Mouse (Mus musculus) urinary bladder, adult 2 months (tissue): ENCODE measurements around the gene Atp13a4. TPM values are rescaled to one million over a fixed set of nuclear protein-coding genes. Genes with fewer than 3 reads are reported as not detected.

Source experiments
- DNase-seq: peaks from one replicate; pipeline ENCODE4 v3.0.0; 2022; ENCODE audit warnings: low spot score
- polyA plus RNA-seq: library from polyadenylated mRNA; depleted of rRNA; stranded (reverse); fragments of >200 nt; gene quantifications from 2 replicates; pipeline ENCODE4 v1.2.3, GENCODE M21; 2012; rRNA removed

Atp13a4 gene
- polyA plus RNA-seq, 1 experiment, result 0.23 TPM

DNA sequence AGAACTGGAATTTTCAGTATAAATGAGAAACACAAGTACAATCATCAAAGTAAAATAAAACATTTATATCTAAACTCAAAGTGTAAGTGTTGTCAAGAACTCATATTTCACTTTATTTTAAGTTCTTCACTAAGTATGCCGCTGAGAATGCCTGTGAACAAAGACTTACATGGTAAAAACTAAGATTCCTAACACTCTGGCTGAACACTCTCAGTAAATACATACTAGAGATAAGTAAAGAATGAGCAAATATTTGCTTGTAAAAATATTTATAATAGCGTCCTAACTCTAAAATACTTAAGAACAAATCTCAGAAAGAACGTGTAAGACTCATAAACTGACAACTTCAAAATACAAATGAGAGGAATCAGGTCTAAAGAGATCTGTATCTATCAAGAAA, 80.9 kb downstream of the Atp13a4 start:
- DNase-seq, result no peak

DNA sequence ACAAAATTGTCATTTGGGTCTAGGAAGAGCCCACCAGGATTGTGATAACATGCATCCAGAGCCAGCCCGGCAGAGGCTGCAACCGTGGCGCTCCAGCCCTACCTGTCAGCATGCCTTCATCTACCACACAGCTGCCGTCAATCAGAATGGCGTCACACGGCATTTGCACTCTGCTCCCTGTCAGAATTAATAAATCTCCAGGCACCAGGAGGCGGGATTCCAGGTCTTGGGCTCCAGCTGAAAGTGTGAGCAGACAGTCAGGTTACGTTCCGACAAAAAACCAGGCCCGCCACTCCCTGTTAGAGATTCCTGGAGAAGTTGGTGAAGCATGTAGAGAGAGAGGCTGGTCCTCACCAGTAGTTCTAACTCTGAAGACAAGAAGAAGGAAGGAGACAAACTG, 85.3 kb downstream of the Atp13a4 start:
- no peak for DNase-seq

DNA sequence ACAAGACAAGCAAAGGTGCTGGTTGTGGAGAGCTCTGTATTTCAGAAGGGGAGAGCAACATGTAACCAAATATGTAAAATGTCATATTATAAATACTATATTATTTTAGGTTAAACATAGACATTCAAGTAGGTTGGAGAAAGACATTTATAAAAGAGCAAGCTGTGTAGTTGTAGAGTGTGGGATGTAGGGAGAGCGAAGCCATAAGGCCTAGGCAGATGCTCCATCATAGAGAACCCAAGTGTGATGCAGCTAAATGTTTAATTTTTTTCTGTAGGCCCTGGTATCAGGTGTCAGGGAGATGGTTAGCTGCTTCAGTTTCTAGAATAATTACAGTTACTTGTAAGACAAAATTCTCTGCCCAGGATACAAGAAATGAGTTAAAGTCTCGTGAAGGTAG, 87.8 kb downstream of the Atp13a4 start:
- DNase-seq, result no peak

DNA sequence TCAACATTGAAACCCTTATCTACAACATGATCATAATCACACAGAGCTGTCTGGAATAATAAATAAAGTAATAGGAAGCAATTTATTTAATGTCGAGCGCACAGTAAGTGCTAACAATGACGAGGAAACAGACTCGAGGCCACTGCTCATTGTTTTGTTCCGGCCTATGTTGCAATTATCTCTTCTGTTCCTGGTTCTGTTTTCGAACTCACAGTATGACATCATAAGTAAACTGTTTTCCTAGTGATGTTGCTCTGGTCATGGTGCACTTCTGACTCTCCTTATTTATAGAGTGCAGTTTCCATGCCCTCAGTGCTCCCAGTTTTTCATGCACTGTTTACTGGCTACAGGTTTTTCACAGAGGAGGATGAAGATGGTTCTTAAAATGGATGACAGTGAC, 91.4 kb downstream of the Atp13a4 start:
- DNase-seq, result no peak

DNA sequence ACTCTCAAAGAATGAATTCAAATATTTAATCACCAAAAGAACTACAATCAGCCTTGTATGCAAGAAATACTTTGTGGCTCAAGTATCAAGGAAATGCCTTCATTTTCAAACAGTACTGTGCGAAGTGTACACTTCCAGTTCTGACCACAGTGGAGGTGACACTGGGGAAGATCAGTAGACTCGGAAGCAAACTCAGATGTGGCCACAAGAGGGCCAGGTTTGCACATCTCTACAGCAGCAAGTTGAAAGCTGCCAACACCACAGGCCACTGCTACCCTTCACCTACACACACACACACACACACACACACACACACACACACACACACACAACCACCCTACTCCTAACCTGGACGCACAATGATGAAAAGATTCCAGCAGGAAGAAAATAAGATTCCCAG, 93.0 kb downstream of the Atp13a4 start:
- no peak for DNase-seq

DNA sequence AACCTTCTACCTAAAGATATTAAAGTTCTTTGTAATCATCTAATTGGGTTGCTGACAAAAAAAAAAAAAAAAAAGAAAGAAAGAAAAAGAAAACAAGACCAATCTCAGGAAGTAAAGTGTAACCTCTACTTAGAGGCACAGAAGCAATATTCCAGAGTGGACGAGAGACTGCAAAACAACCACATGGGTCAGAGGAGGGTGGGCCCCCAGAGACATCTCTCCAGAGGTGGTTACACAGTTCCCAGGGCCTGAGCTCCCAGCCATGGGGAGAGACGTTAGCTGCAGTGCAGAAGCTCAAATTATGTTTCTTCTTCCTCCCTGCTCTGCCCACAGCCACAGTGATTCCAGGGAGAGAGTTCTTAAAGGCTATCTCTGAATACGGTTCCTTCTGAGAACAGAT, 102.5 kb downstream of the Atp13a4 start:
- no peak for DNase-seq

DNA sequence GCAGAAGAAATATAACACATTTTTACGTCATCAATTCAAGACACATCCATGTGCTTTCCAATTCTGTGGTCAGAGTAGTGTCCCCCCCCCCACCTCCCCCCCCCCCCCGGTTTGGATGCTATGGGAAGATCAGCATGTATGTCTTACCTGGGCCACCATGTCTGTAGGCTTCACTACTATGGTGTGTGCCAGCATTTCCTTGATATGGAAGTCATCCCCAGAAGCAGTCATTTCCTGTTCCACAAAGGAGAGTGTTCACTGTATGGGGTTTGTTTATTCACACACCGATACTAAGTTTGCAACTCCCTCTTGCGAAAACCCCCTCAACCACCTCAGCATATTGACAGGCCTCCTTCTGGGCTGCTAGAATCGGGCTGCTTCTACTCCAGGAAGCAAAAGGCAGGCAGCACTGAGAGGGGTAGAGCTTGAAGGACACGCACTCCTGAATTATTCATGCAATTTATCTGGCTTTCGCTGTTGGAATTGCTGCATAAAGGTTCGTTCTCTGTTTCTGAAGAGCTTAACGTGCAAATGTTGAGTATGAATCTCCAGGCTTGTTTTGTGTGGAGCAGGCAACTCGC, 103.2 kb downstream of the Atp13a4 start:
- DNase-seq, result no peak

DNA sequence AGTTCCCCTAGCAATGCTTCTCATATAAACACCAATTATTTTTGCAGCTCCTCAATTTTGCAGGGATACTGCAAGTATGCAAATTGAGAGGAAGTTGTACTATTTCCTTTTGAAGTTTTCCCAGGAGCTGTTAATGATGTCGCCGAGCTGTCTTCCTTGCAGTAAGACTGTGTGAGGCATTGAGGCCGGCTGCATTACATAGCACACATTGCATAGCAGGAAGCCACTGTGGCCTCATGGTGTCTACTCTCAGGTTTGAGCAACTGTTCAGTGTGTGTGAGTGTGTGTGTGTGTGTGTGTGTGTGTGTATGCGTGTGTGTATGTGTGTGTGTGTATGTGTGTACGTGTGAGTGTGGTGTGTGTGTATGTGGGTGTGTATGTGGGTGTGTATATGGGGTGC, 106.6 kb downstream of the Atp13a4 start:
- DNase-seq, result no peak

DNA sequence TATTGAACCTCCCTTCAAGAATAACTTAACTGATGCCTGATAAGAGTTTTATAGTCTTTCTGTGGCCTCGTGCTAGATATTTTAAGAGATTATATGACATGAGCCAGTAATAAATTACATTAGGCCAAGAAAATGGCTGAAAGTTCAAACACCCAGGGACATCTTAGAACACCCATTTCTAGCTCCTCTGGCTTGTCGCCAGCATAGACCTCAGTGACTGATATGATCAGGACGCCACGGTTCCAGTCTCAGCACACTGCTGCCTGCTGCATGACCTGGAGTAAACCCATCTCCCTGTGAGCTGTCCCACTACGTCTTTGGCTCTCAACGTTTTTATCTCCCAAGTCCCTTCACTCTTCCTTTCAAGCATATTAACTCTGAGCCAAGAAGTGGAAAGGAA, 108.9 kb downstream of the Atp13a4 start:
- no peak for DNase-seq

DNA sequence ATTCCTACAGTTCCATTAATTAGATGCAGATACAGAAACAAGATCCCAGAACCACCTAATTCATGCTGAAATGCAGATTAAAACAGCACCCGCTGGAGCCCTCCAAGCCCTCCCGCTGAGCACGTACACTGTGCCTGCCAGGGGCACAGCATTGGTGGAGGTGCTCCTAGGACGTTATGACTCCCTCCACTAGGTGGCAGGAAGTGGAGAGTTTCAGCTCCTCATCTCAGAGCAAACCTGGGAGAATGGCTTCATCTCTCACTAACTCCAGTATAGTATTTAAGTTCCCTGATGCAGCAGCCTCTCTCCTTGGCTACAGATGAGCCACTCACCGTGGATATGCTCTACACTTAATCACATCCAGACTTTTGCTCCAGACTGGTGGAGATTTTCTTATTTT, 110.0 kb downstream of the Atp13a4 start:
- no peak for DNase-seq

DNA sequence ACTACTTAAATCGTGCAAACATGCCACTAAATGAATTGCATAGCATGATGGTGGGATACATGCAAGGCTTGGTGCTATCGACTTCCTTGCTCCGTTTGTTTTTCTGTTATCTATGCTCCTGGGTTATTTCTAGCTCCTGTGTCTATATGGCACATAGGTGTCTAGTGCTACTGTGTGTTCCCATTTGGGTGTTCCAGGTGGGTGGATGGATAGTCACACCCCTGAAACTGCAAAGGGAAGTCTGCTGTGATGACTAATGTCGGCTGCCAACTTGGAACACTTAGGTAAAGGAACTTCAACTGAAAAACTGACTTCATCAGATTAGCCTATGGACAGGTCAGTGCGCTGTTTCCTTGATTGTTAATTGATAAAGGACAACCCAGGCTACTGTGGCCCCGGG, 129.8 kb downstream of the Atp13a4 start:
- DNase-seq, result no peak

DNA sequence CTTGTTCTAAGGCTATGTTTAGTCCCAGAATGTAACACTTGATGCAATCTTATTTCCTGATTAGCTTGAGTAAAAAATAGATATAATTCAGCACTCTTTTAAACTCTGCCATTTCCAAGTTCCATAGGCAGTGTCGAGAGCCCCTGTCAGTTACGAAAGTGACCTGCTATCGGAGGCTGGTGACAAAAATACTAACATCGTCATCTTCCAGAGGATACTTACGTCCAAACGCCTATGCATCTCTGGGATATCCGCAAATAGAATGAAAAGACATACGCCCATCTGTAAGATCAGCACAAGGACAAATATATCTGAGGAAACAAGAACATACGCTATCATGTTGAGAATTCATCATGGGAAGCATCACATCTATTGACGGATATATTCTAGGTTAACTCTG, 137.3 kb downstream of the Atp13a4 start:
- no peak for DNase-seq

DNA sequence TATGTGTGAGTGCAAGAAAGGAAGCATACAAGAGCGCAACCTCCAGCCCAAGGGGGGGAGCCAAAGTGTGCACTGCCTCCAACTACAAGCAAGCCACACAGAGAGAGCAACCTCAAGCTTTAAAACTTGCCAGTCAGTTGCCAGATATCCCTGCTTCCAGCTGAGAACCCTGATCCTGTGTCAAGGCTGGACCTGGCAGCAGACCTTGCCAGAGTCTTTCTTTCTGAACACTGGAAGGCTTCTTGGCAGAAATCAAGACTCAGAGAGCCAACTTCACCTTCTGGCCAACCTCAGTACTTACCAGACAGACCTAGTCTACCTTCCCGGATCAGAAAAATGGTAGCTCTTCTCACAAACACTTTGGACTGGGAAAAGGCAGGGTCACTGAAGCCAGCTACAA, 145.6 kb downstream of the Atp13a4 start:
- DNase-seq, result no peak

DNA sequence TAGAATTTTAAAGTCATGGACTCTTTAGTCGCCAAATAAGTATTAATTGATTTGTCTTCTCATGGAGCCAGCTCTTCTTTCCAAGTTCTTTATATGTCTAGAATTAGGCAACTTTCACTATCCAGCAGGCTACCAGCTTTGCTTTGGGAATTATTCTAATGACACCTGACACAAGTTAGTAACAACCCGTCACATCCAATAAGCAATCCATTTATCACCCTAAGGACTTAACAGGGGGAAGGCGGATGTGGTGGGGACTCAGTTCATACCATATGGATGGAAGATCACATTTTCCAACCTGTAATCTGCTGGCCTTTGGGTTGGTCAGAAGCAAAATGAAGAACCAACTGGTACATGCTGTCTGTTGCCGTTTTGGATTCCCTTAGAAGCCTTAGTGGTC, 159.9 kb downstream of the Atp13a4 start:
- DNase-seq, result no peak

DNA sequence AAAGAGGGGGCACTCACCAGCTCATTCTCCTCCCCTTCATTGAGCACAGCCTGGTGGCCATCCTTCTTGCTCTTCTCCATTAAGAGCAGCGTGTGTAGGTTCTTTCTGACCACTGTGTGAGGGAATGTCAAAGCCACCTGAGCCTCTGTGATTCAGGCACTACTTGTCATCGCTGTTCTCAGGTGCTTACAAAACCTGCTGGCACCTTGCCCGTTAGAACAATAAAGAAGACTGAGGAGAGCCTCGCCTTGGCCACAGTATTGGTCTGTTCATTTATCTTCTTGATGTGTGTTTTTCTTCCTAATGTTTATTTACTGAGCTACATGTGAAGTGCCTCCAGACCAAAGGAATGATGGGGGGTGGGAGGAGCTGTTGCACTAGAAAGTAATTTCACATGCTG, 166.2 kb downstream of the Atp13a4 start, which contains the start of gene Atp13a5:
Atp13a5 (minus strand) TSS at position 275 of the 400 bp plus-strand sequence.
- DNase-seq, result no peak

DNA sequence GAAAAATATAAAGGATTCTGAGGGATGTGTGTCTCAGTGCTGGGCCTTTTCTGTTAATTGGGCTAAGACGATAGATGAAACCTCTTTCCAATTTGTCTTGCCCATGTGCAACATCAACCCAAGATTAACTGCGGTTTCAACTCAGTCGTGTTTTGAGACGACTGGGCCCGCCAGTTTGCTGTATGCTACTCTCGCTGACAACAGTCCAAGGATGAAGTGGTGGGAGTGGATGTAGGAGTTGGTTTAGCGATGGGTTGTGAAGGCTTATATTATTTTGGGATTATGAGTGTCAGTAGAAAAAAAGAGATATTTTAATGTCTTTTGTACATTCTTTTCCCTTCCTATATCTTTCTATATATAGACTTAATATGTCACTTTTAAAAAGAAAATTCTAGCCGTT, 170.0 kb downstream of the Atp13a4 start:
- no peak for DNase-seq

Other genes starting within 250 kb of the Atp13a4 start
- not detected in 2 replicates for gene Atp13a5, start 166.1 kb downstream of the Atp13a4 start, polyA plus RNA-seq
- gene Opa1, start 34.5 kb upstream of the Atp13a4 start, polyA plus RNA-seq, result 22.2 and 22.3 TPM in 2 replicates